Mouse (Mus musculus): Measurements from ENCODE around the gene Olfr444. TPM values are rescaled to one million over a fixed set of nuclear protein-coding genes. Genes with fewer than 3 reads are reported as not detected.

Olfr444 gene
- total RNA-seq (2014; rRNA removed) (not detected in 2 replicates), polyA plus RNA-seq (2015; fragmentation: Nextera tagmentation; extraction: Ambion mirVana) (not detected in 2 replicates)

- no peaks in the 10 kb centered on the region for H3K4me1 ChIP-seq (ENCODE audit: insufficient read depth, low read length)
- 77% methylated on average over 1 of the region's 1 CpGs for WGBS
- H3K27ac ChIP-seq = no peak within 1 kb of the TSS
- H3K36me3 ChIP-seq (ENCODE audit: insufficient read depth, low read length) = no peaks in the 10 kb centered on the region
- ATAC-seq = no peak
- no peak for DNase-seq (ENCODE audit: low spot score)
- no peak for TF ChIP-seq CTCF (IDR thresholded peaks at IDR 0.05; ENCODE audit: low read depth)
- no peak within 1 kb of the TSS for H3K4me2 ChIP-seq (ENCODE audit: low read depth, low read length)
- no peak within 1 kb of the TSS for H3K9ac ChIP-seq (replicated peaks; ENCODE audit: low read length)
- no peaks in the 10 kb centered on the region for H3K9me3 ChIP-seq (ENCODE audit: low read length)
- no peak within 1 kb of the TSS for H3K4me3 ChIP-seq (ENCODE audit: low read length)
- H3K27me3 ChIP-seq (ENCODE audit: insufficient read depth, low read length) = no peaks in the 10 kb centered on the region
Measured at GRCm38 (mm10) chr6:42948767-42949166, at the start of gene Olfr444. Gene Olfr444 (plus strand): TSS chr6:42949067.

- TF ChIP-seq CTCF (IDR thresholded peaks at IDR 0.05; ENCODE audit: low read depth) = no peak
- H3K4me2 ChIP-seq (ENCODE audit: low read depth, low read length) = no peak overlapping the region
- H3K27me3 ChIP-seq (ENCODE audit: insufficient read depth, low read length) = no peaks in the 10 kb centered on the region
- DNase-seq (ENCODE audit: low spot score) (no peak), ATAC-seq (no peak)
- no peak overlapping the region for H3K9ac ChIP-seq (replicated peaks; ENCODE audit: low read length)
- no peak overlapping the region for H3K27ac ChIP-seq
- no peak overlapping the region for H3K4me3 ChIP-seq (ENCODE audit: low read length)
- no peaks in the 10 kb centered on the region for H3K4me1 ChIP-seq (ENCODE audit: insufficient read depth, low read length)
- WGBS = 33% methylated on average over 1 of the region's 1 CpGs
- no peaks in the 10 kb centered on the region for H3K36me3 ChIP-seq (ENCODE audit: insufficient read depth, low read length)
- H3K9me3 ChIP-seq (ENCODE audit: low read length) = no peaks in the 10 kb centered on the region
Measured at GRCm38 (mm10) chr6:42900345-42900744, 48.5 kb upstream of the Olfr444 start.

- no peak for ATAC-seq
- Histone ChIP-seq H3K9me3 (ENCODE audit: low read length) (no peaks in the 10 kb centered on the region), H3K27me3 (ENCODE audit: insufficient read depth, low read length) (no peaks in the 10 kb centered on the region), H3K27ac (no peak within 1 kb of the TSS), H3K9ac (replicated peaks; ENCODE audit: low read length) (no peak within 1 kb of the TSS), H3K4me1 (ENCODE audit: insufficient read depth, low read length) (no peaks in the 10 kb centered on the region), H3K4me2 (ENCODE audit: low read depth, low read length) (no peak within 1 kb of the TSS), H3K4me3 (ENCODE audit: low read length) (no peak within 1 kb of the TSS), H3K36me3 (ENCODE audit: insufficient read depth, low read length) (no peaks in the 10 kb centered on the region)
- no peak for DNase-seq (ENCODE audit: low spot score)
- TF ChIP-seq CTCF (IDR thresholded peaks at IDR 0.05; ENCODE audit: low read depth) = no peak
Measured at GRCm38 (mm10) chr6:42908578-42908977, 40.3 kb upstream of the Olfr444 start, which contains the start of gene Olfr447. Gene Olfr447 (plus strand): TSS chr6:42908878.

- no peak within 1 kb of the TSS for H3K27ac ChIP-seq
- no peak within 1 kb of the TSS for H3K4me2 ChIP-seq (ENCODE audit: low read depth, low read length)
- 68% methylated on average over 2 of the region's 2 CpGs for WGBS
- no peaks in the 10 kb centered on the region for H3K9me3 ChIP-seq (ENCODE audit: low read length)
- no peak for TF ChIP-seq CTCF (IDR thresholded peaks at IDR 0.05; ENCODE audit: low read depth)
- no peak for DNase-seq (ENCODE audit: low spot score)
- H3K36me3 ChIP-seq (ENCODE audit: insufficient read depth, low read length) = no peaks in the 10 kb centered on the region
- no peak within 1 kb of the TSS for H3K9ac ChIP-seq (replicated peaks; ENCODE audit: low read length)
- H3K4me1 ChIP-seq (ENCODE audit: insufficient read depth, low read length) = no peaks in the 10 kb centered on the region
- H3K4me3 ChIP-seq (ENCODE audit: low read length) = no peak within 1 kb of the TSS
- no peaks in the 10 kb centered on the region for H3K27me3 ChIP-seq (ENCODE audit: insufficient read depth, low read length)
- no peak for ATAC-seq
Measured at GRCm38 (mm10) chr6:42921077-42921476, 27.8 kb upstream of the Olfr444 start, which contains the start of gene Olfr446. Gene Olfr446 (plus strand): TSS chr6:42921377.

- no peaks in the 10 kb centered on the region for H3K27me3 ChIP-seq (ENCODE audit: insufficient read depth, low read length)
- no peak overlapping the region for H3K4me3 ChIP-seq (ENCODE audit: low read length)
- no peak overlapping the region for H3K9ac ChIP-seq (replicated peaks; ENCODE audit: low read length)
- no peak overlapping the region for H3K27ac ChIP-seq
- H3K4me2 ChIP-seq (ENCODE audit: low read depth, low read length) = no peak overlapping the region
- no peak for TF ChIP-seq CTCF (IDR thresholded peaks at IDR 0.05; ENCODE audit: low read depth)
- no peaks in the 10 kb centered on the region for H3K9me3 ChIP-seq (ENCODE audit: low read length)
- ATAC-seq (no peak), DNase-seq (ENCODE audit: low spot score) (no peak)
- H3K4me1 ChIP-seq (ENCODE audit: insufficient read depth, low read length) = no peaks in the 10 kb centered on the region
- H3K36me3 ChIP-seq (ENCODE audit: insufficient read depth, low read length) = no peaks in the 10 kb centered on the region
Measured at GRCm38 (mm10) chr6:42980377-42980776, 31.5 kb downstream of the Olfr444 start.

Other genes with a start within 250 kb of the Olfr444 start
- gene Tcaf1, start 239.0 kb upstream of the Olfr444 start, total RNA-seq (2014; rRNA removed) = 262 and 275 TPM in 2 replicates
- gene Tcaf1, start 239.0 kb upstream of the Olfr444 start, polyA plus RNA-seq (2015; fragmentation: Nextera tagmentation; extraction: Ambion mirVana) = 182 and 194 TPM in 2 replicates
- not detected in 2 replicates for gene Olfr453, start 209.7 kb upstream of the Olfr444 start, total RNA-seq (2014; rRNA removed)
- gene Olfr453, start 209.7 kb upstream of the Olfr444 start, polyA plus RNA-seq (2015; fragmentation: Nextera tagmentation; extraction: Ambion mirVana) = not detected in 2 replicates
- not detected in 2 replicates for gene Olfr38, start 192.7 kb upstream of the Olfr444 start, total RNA-seq (2014; rRNA removed)
- gene Olfr38, start 192.7 kb upstream of the Olfr444 start, polyA plus RNA-seq (2015; fragmentation: Nextera tagmentation; extraction: Ambion mirVana) = not detected in 2 replicates
- gene Olfr452, start 164.0 kb upstream of the Olfr444 start, total RNA-seq (2014; rRNA removed) = not detected in 2 replicates
- not detected in 2 replicates for gene Olfr452, start 164.0 kb upstream of the Olfr444 start, polyA plus RNA-seq (2015; fragmentation: Nextera tagmentation; extraction: Ambion mirVana)
- gene Olfr450, start 137.1 kb upstream of the Olfr444 start, total RNA-seq (2014; rRNA removed) = not detected in 2 replicates
- gene Olfr450, start 137.1 kb upstream of the Olfr444 start, polyA plus RNA-seq (2015; fragmentation: Nextera tagmentation; extraction: Ambion mirVana) = not detected in 2 replicates
- gene Olfr449, start 114.7 kb upstream of the Olfr444 start, total RNA-seq (2014; rRNA removed) = not detected in 2 replicates
- not detected in 2 replicates for gene Olfr449, start 114.7 kb upstream of the Olfr444 start, polyA plus RNA-seq (2015; fragmentation: Nextera tagmentation; extraction: Ambion mirVana)
- gene Olfr448, start 58.6 kb upstream of the Olfr444 start, total RNA-seq (2014; rRNA removed) = not detected in 2 replicates
- not detected in 2 replicates for gene Olfr448, start 58.6 kb upstream of the Olfr444 start, polyA plus RNA-seq (2015; fragmentation: Nextera tagmentation; extraction: Ambion mirVana)
- gene Olfr447, start 40.2 kb upstream of the Olfr444 start, total RNA-seq (2014; rRNA removed) = not detected in 2 replicates
- gene Olfr447, start 40.2 kb upstream of the Olfr444 start, polyA plus RNA-seq (2015; fragmentation: Nextera tagmentation; extraction: Ambion mirVana) = not detected in 2 replicates
- not detected in 2 replicates for gene Olfr446, start 27.7 kb upstream of the Olfr444 start, total RNA-seq (2014; rRNA removed)
- not detected in 2 replicates for gene Olfr446, start 27.7 kb upstream of the Olfr444 start, polyA plus RNA-seq (2015; fragmentation: Nextera tagmentation; extraction: Ambion mirVana)
- not detected in 2 replicates for gene Olfr441, start 157.3 kb downstream of the Olfr444 start, total RNA-seq (2014; rRNA removed)
- not detected in 2 replicates for gene Olfr441, start 157.3 kb downstream of the Olfr444 start, polyA plus RNA-seq (2015; fragmentation: Nextera tagmentation; extraction: Ambion mirVana)
- gene Olfr237-ps1, start 197.5 kb downstream of the Olfr444 start, total RNA-seq (2014; rRNA removed) = not detected in 2 replicates
- gene Olfr237-ps1, start 197.5 kb downstream of the Olfr444 start, polyA plus RNA-seq (2015; fragmentation: Nextera tagmentation; extraction: Ambion mirVana) = not detected in 2 replicates
- gene Olfr437, start 214.2 kb downstream of the Olfr444 start, total RNA-seq (2014; rRNA removed) = not detected in 2 replicates
- not detected in 2 replicates for gene Olfr437, start 214.2 kb downstream of the Olfr444 start, polyA plus RNA-seq (2015; fragmentation: Nextera tagmentation; extraction: Ambion mirVana)
- 0.05 TPM in 1 of 2 replicates, not detected in the other for gene Olfr13, start 223.1 kb downstream of the Olfr444 start, total RNA-seq (2014; rRNA removed)
- not detected in 2 replicates for gene Olfr13, start 223.1 kb downstream of the Olfr444 start, polyA plus RNA-seq (2015; fragmentation: Nextera tagmentation; extraction: Ambion mirVana)
- not detected in 2 replicates for gene Olfr435, start 248.1 kb downstream of the Olfr444 start, total RNA-seq (2014; rRNA removed)
- not detected in 2 replicates for gene Olfr435, start 248.1 kb downstream of the Olfr444 start, polyA plus RNA-seq (2015; fragmentation: Nextera tagmentation; extraction: Ambion mirVana)